Mouse (Mus musculus): ENCODE measurements around the gene Tctex1d4. TPM values are rescaled to one million over a fixed set of nuclear protein-coding genes. Genes with fewer than 3 reads are reported as not detected.

Gene Tctex1d4
- total and polyA plus RNA-seq, 3 experiments, result 0.31 to 1.3 TPM; not detected in 1

DNA sequence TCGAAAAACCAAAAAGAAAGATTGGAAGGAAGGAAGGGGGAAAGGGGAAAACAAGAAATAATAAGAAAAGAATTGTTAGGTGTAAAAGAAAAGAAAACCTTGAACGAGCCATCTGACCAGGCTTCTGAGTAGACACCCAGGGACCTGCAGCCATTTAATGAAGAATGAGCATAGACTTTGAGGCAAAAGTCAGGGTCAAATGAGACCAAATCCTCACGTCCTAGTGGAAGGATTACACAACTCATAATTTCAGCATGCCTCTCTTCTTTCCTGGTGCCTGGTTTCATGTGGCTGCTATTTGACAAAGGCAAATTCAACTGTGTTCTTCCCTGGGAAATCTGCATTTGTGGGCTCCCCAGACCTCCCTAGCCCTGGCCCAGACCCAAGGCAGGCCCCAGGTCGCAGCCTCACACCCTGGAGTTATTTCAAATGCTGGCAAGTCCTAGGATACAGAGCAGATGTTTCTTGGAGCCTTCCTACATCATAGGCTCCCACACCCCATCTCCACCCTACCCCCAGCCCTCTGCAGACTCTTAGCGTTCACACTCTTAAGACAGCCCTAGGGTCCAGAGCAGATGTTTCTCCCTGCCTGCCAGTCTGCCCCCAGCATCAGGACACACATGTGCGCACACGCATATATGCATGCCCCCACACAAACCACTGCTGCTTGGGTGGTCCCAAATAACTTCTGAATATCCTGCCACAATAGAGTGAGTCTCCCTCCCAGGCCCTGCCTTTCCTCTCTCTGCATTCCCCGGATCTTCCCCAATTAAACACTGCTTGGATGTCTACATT, 28.4 kb upstream of the Tctex1d4 start:
- no peak overlapping the region for H3K27ac ChIP-seq (ENCODE audit: control insufficient read depth, low read depth, low read length)
- no peaks in the 10 kb centered on the region for H3K36me3 ChIP-seq (ENCODE audit: control insufficient read depth in 1 of 2, insufficient read depth in 2 of 2, low read length in 2 of 2)
- H3K79me2 ChIP-seq (ENCODE audit: control insufficient read depth, insufficient read depth, low read length, poor library complexity), result no peaks in the 10 kb centered on the region
- no peaks in the 10 kb centered on the region for H3K4me1 ChIP-seq (ENCODE audit: control insufficient read depth in 1 of 2, insufficient read depth in 2 of 2, low read length in 2 of 2)
- no peak for DNase-seq (ENCODE audit: low read depth, low spot score)
- no peak overlapping the region for H3K4me3 ChIP-seq (ENCODE audit: control insufficient read depth in 1 of 2, insufficient read depth in 1 of 2, low read depth in 2 of 2, low read length in 2 of 2)
- peaks cover 2 to 9% of the 10 kb centered on the region in 2 experiments for H3K27me3 ChIP-seq (ENCODE audit: control insufficient read depth in 1 of 2, insufficient read depth in 2 of 2, low read length in 2 of 2)
- H3K9me3 ChIP-seq (replicated peaks; ENCODE audit: insufficient read depth, low read length), result no peaks in the 10 kb centered on the region
- TF ChIP-seq USF1 (IDR thresholded peaks at IDR 0.05; ENCODE audit: low read depth, low read length) (no peak), TCF12 (IDR thresholded peaks at IDR 0.05; ENCODE audit: low read depth, low read length) (no peak)
- no peak overlapping the region for H3K9ac ChIP-seq (ENCODE audit: control insufficient read depth, low read depth, low read length, poor library complexity, severe bottlenecking)

DNA sequence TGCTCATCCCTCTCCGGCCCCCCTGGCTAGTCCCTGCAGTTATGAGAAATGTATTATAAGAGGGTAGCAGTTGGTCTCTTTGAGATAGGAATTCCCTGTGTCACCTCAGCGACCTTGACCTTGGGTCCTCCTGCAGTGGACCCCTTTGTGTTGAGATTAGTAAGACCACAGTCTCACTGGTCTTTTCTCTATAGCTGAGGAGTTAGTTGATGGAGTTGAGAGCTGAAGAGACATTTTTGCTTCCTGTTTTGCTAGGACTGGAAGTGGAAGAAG, 27.9 kb upstream of the Tctex1d4 start:
- no peaks in the 10 kb centered on the region for H3K36me3 ChIP-seq (ENCODE audit: control insufficient read depth in 1 of 2, insufficient read depth in 2 of 2, low read length in 2 of 2)
- no peaks in the 10 kb centered on the region for H3K79me2 ChIP-seq (ENCODE audit: control insufficient read depth, insufficient read depth, low read length, poor library complexity)
- H3K27me3 ChIP-seq (ENCODE audit: control insufficient read depth in 1 of 2, insufficient read depth in 2 of 2, low read length in 2 of 2), result peaks cover 2 to 9% of the 10 kb centered on the region in 2 experiments
- no peak overlapping the region for H3K4me3 ChIP-seq (ENCODE audit: control insufficient read depth in 1 of 2, insufficient read depth in 1 of 2, low read depth in 2 of 2, low read length in 2 of 2)
- TF ChIP-seq MAX (IDR thresholded peaks at IDR 0.05; ENCODE audit: low read length), result no peak
- no peak for TF ChIP-seq MEF2A (IDR thresholded peaks at IDR 0.05; ENCODE audit: extremely low read depth, insufficient replicate concordance, low read depth, low read length, poor library complexity, severe bottlenecking)
- TF ChIP-seq POLR2AphosphoS2 (IDR thresholded peaks at IDR 0.05; ENCODE audit: low read length), result no peak
- no peak for TF ChIP-seq ZKSCAN1 (IDR thresholded peaks at IDR 0.05; ENCODE audit: low read depth, low read length)
- no peak for TF ChIP-seq GABPA (IDR thresholded peaks at IDR 0.05; ENCODE audit: low read depth, low read length)
- no peak for TF ChIP-seq BHLHE40 (IDR thresholded peaks at IDR 0.05; ENCODE audit: borderline replicate concordance, low read depth, low read length)
- TF ChIP-seq CHD1 (IDR thresholded peaks at IDR 0.05; ENCODE audit: low read depth, low read length), result no peak
- H3K27ac ChIP-seq (ENCODE audit: control insufficient read depth, low read depth, low read length), result no peak overlapping the region
- no peaks in the 10 kb centered on the region for H3K4me1 ChIP-seq (ENCODE audit: control insufficient read depth in 1 of 2, insufficient read depth in 2 of 2, low read length in 2 of 2)
- no peak overlapping the region for H3K9ac ChIP-seq (ENCODE audit: control insufficient read depth, low read depth, low read length, poor library complexity, severe bottlenecking)
- no peaks in the 10 kb centered on the region for H3K9me3 ChIP-seq (replicated peaks; ENCODE audit: insufficient read depth, low read length)
- no peak for DNase-seq (ENCODE audit: low read depth, low spot score)

DNA sequence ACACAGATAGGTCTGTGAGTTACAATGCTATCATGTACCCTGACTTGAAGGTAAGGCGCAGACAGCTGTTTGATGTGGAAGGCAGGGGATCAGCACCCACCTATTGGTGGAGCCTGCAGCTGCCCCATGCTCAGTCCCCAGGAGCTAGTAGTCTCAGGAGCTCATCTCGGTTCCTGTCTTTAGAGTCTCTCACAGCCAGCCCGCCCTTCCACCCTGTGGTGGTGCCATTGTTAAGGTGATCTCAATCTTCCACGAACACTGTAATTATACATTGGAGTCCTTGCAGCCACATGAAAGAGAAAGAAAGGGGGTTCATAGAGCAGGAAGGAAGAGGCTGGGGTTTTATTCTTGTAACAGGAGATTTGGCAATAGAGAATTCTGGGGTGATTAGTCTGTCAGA, 26.6 kb upstream of the Tctex1d4 start:
- Histone ChIP-seq H3K36me3 (ENCODE audit: control insufficient read depth in 1 of 2, insufficient read depth in 2 of 2, low read length in 2 of 2) (no peaks in the 10 kb centered on the region), H3K27ac (ENCODE audit: control insufficient read depth, low read depth, low read length) (no peak overlapping the region), H3K79me2 (ENCODE audit: control insufficient read depth, insufficient read depth, low read length, poor library complexity) (no peaks in the 10 kb centered on the region), H3K4me1 (ENCODE audit: control insufficient read depth in 1 of 2, insufficient read depth in 2 of 2, low read length in 2 of 2) (no peaks in the 10 kb centered on the region), H3K27me3 (ENCODE audit: control insufficient read depth in 1 of 2, insufficient read depth in 2 of 2, low read length in 2 of 2) (peaks cover 2 to 7% of the 10 kb centered on the region in 2 experiments), H3K4me3 (ENCODE audit: control insufficient read depth in 1 of 2, insufficient read depth in 1 of 2, low read depth in 2 of 2, low read length in 2 of 2) (no peak overlapping the region), H3K9ac (ENCODE audit: control insufficient read depth, low read depth, low read length, poor library complexity, severe bottlenecking) (no peak overlapping the region), H3K9me3 (replicated peaks; ENCODE audit: insufficient read depth, low read length) (no peaks in the 10 kb centered on the region)
- no peak for TF ChIP-seq MEF2A (IDR thresholded peaks at IDR 0.05; ENCODE audit: extremely low read depth, insufficient replicate concordance, low read depth, low read length, poor library complexity, severe bottlenecking)
- TF ChIP-seq ZMIZ1 (IDR thresholded peaks at IDR 0.05; ENCODE audit: low read depth, low read length), result no peak
- TF ChIP-seq BHLHE40 (IDR thresholded peaks at IDR 0.05; ENCODE audit: borderline replicate concordance, low read depth, low read length), result no peak
- TF ChIP-seq NELFE (IDR thresholded peaks at IDR 0.05; ENCODE audit: low read depth, low read length), result no peak
- TF ChIP-seq EP300 (IDR thresholded peaks at IDR 0.05; ENCODE audit: low read depth in 1 of 2, low read length in 2 of 2), result no peak
- no peak for TF ChIP-seq ZNF384 (IDR thresholded peaks at IDR 0.05; ENCODE audit: low read depth, low read length)
- TF ChIP-seq POLR2A (IDR thresholded peaks at IDR 0.05; ENCODE audit: control insufficient read depth in 1 of 2, insufficient read depth in 1 of 2, low read depth in 1 of 2, low read length in 2 of 2, poor library complexity in 1 of 2), result no peak
- no peak for TF ChIP-seq GATA1 (IDR thresholded peaks at IDR 0.05; ENCODE audit: low read depth, low read length)
- TF ChIP-seq RCOR1 (IDR thresholded peaks at IDR 0.05; ENCODE audit: low read depth, low read length), result no peak
- TF ChIP-seq ZC3H11A (IDR thresholded peaks at IDR 0.05; ENCODE audit: low read depth, low read length), result no peak
- no peak for TF ChIP-seq MYB (IDR thresholded peaks at IDR 0.05; ENCODE audit: low read depth, low read length)
- no peak for TF ChIP-seq CHD2 (IDR thresholded peaks at IDR 0.05; ENCODE audit: low read length)
- TF ChIP-seq MYC (IDR thresholded peaks at IDR 0.05; ENCODE audit: low read depth, low read length), result no peak
- no peak for TF ChIP-seq E2F4 (IDR thresholded peaks at IDR 0.05; ENCODE audit: borderline replicate concordance, low read depth, low read length)
- TF ChIP-seq MAZ (IDR thresholded peaks at IDR 0.05; ENCODE audit: low read depth, low read length), result no peak
- TF ChIP-seq TAL1 (IDR thresholded peaks at IDR 0.05; ENCODE audit: low read length), result no peak
- no peak for TF ChIP-seq MXI1 (IDR thresholded peaks at IDR 0.05; ENCODE audit: low read depth, low read length)
- no peak for TF ChIP-seq POLR2AphosphoS5 (IDR thresholded peaks at IDR 0.05; ENCODE audit: borderline replicate concordance, low read depth, low read length)
- DNase-seq (ENCODE audit: low read depth, low spot score), result no peak

Measured in MEL (cell line).